Mouse (Mus musculus): ENCODE results near the gene Tom1l1. TPM values are rescaled to one million over a fixed set of nuclear protein-coding genes. Genes with fewer than 3 reads are reported as not detected.
"Not testable (repeated sequence)": the region's sequence is repeated elsewhere in the genome, so short reads cannot be mapped to it uniquely, and the experiment has no call there.

Gene Tom1l1
- 42.7 and 50.5 TPM in 2 replicates for polyA plus RNA-seq (2015; fragmentation: Nextera tagmentation; extraction: Ambion mirVana)

DNA sequence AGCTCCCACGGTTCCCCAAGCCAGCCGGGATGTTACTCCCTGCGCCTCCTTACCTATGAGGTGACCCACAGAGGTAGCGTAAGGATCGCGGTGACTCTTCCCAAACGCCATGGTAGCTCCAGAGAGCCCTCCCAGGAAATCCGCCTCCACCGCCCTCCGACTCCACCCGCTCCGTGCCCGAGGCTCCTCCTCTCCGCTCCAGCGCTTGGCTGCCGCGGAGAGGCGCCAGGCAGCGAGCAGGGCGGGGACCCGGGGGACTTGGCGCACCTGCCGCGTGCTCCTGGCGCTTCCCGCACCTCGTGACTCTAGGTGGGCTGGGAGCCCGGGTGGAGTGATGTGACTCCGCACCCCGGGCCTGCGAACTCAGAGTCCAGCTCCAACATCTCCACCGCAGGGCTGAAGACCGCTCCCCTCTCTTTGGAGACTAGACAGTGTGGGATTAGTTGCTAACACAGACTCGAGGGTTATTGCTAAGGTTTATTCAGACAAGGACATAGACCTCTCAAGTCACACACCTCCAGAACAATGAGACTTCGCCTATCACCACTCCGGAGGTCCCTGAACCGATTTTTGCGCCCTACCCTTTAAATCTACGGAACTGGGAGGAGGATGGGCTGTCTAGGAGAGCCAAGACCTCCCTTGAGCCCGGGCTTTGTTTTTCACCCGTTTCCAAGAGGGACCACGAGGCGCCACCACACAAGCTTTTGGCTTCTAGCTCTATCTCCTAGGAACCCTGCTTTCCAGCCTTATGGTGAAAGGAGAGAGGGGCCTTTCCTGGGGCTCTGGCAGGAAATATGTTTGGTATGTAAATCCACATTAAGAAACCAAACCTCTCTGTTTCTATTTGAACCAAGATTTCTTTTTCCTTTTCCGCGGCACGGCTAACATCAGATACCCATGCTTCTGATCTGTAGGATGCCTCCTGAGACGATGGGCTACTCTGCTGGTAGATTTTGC, at the start of gene Tom1l1:
TSS of gene Tom1l1 (minus strand) at position 907 of the 957 bp plus-strand sequence.
- no peaks in the 10 kb centered on the region for H3K27me3 ChIP-seq (replicated peaks)
- H3K4me2 ChIP-seq, result peak within 1 kb of the TSS; percentile 77
- peaks cover 12% of the 10 kb centered on the region; the same call in 1 of the 2 replicates for H3K4me1 ChIP-seq
- H3K4me3 ChIP-seq (replicated peaks), result peak within 1 kb of the TSS; percentile 57
- H3K9me3 ChIP-seq, result no peaks in the 10 kb centered on the region
- peak; percentile 95 for ATAC-seq (ENCODE audit: insufficient read depth, low FRiP score, low read depth)
- H3K9ac ChIP-seq, result peak within 1 kb of the TSS; percentile 14; the same call in 1 of the 2 replicates
- H3K27ac ChIP-seq, result peak within 1 kb of the TSS; percentile 55; the same call in 1 of the 2 replicates
- no peaks in the 10 kb centered on the region for H3K36me3 ChIP-seq
- WGBS, result 3% methylated on average over 47 of the region's 47 CpGs

DNA sequence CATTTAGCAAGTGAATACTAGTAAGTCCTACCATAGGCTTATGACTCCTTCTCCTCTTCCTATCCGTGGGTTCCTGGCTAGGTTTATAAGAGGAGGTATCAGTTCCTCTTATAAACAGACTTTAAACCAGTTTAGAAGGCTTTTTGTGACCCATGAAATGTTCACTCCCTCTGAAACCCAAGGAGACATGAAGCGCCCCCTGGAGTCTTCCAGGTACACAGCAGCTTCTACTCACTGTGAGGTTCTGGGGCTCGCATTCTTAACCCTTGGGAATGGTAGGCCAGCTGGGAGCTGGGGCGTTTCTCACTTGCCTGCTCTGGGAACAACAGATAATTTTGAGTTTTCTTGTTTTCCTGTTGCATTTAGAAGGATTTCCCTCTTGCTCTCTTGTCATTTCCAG, 45.4 kb upstream of the Tom1l1 start:
- no peaks in the 10 kb centered on the region for H3K4me1 ChIP-seq
- H3K36me3 ChIP-seq, result no peaks in the 10 kb centered on the region
- no peaks in the 10 kb centered on the region for H3K9me3 ChIP-seq
- H3K4me3 ChIP-seq (replicated peaks), result no peak overlapping the region
- 66% methylated on average over 4 of the region's 4 CpGs for WGBS
- H3K9ac ChIP-seq, result no peak overlapping the region
- H3K27me3 ChIP-seq (replicated peaks), result no peaks in the 10 kb centered on the region
- no peak overlapping the region for H3K27ac ChIP-seq
- ATAC-seq (ENCODE audit: insufficient read depth, low FRiP score, low read depth), result no peak
- H3K4me2 ChIP-seq, result no peak overlapping the region

DNA sequence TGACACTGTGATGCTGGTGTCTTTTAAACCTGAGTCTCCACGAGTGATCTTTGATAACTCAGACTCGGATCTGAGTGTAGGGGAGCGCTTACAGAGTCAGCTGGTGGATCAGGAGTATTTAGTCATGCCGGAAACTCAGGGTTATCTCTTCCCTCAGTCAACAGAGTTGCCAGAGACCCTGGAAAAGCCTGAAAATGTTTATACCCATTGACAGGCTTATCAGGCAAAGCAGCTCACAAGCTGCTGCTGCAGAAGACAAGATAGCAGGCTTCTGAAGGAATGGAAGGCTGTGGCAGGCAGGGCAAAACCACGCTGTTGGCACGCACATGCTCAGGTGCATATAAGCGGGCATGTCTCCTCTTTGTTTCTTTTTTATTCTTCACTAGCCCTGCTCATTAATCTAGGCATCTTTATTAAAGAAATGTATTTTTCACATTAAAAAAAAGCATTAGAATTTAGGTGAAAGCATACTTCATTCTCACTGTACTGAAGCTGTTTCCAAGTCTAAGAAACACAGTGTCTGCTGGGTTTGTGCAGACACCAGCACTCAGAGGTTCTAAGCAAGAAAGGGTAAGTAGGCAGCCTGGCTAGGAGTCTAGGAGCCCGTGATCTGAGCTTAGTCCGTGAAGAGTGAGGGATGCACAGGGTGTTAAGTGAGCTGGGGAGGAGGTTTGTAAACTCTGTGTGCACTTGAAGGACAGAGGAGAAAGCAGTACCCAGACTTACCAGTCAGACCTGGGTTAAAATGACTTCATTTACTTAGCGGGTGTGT, 39.4 kb upstream of the Tom1l1 start:
- Histone ChIP-seq H3K4me2 (no peak overlapping the region), H3K9ac (no peak overlapping the region), H3K27ac (no peak overlapping the region), H3K36me3 (no peaks in the 10 kb centered on the region), H3K4me3 (replicated peaks) (no peak overlapping the region), H3K4me1 (no peaks in the 10 kb centered on the region), H3K27me3 (replicated peaks) (no peaks in the 10 kb centered on the region), H3K9me3 (no peaks in the 10 kb centered on the region)
- ATAC-seq (ENCODE audit: insufficient read depth, low FRiP score, low read depth), result peak; percentile 92
- 38% methylated on average over 10 of the region's 10 CpGs for WGBS

DNA sequence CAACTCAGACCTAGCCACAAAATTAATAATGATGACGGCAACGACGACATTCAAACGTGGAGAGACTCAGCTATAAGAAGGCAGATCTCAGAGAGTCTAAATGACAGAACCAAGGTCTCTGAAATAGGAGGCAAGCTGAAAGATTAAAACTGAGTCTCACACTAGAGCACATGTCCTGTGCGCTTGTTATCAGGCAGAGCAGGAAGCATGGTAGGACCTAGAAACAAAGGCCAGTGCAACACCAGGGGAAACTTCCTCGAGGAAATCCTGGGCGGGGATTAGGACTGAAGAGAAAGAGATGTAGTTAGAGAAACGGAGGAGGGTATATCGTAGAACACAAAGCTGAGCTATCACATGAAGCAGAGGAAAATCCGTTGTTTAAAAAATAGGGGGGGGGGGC, 38.6 kb upstream of the Tom1l1 start:
- Histone ChIP-seq H3K9ac (no peak overlapping the region), H3K4me2 (no peak overlapping the region), H3K9me3 (no peaks in the 10 kb centered on the region), H3K36me3 (no peaks in the 10 kb centered on the region), H3K4me3 (replicated peaks) (no peak overlapping the region), H3K27me3 (replicated peaks) (no peaks in the 10 kb centered on the region), H3K27ac (no peak overlapping the region), H3K4me1 (no peaks in the 10 kb centered on the region)
- peak; percentile 66; the same call in 1 of the 2 replicates for ATAC-seq (ENCODE audit: insufficient read depth, low FRiP score, low read depth)
- WGBS, result 68% methylated on average over 10 of the region's 10 CpGs

DNA sequence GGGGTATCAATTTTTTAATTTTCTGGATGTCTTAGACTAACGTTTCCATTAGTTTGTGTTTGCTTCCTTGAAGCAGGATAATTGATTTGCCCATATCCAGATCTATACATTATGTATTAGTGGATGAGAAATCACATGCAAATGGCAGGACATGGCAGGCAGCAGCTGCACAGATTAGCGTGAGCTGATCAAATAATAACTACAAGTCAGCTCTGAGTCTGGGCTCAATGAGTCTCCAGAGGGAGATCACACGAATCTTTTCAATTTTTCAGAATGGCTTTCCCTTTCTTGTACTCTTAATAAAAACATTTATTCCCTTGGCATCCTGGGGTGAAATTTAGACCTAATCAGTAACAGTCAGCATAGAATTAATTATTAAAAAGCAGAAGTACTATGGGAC, 34.1 kb upstream of the Tom1l1 start:
- no peak overlapping the region for H3K9ac ChIP-seq
- no peaks in the 10 kb centered on the region for H3K4me1 ChIP-seq
- H3K4me3 ChIP-seq (replicated peaks), result no peak overlapping the region
- H3K27ac ChIP-seq, result no peak overlapping the region
- H3K4me2 ChIP-seq, result no peak overlapping the region
- no peaks in the 10 kb centered on the region for H3K27me3 ChIP-seq (replicated peaks)
- WGBS, result 65% methylated on average over 3 of the region's 3 CpGs
- no peak for ATAC-seq (ENCODE audit: insufficient read depth, low FRiP score, low read depth)
- H3K9me3 ChIP-seq, result no peaks in the 10 kb centered on the region
- H3K36me3 ChIP-seq, result no peaks in the 10 kb centered on the region

DNA sequence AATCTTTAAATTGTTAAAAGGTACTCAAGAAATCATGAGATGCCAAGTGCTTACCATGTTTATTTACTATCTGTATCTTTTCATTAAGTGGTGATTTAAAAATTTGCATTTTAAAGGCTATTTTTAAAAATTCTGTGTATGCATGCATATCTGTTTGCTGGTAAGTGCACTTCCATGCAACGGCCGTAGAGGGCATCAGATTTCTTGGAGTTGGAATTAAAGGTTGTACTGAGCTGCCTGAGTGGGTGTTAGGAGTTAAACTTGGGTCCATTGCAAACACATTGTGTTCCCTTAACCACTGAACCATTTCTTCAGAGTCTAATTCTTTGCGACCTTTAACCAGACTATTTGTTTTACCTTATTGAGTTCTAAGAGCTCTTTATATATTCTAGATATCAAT, 29.6 kb upstream of the Tom1l1 start:
- no peak for ATAC-seq (ENCODE audit: insufficient read depth, low FRiP score, low read depth)
- no peak overlapping the region for H3K4me3 ChIP-seq (replicated peaks)
- H3K9ac ChIP-seq, result no peak overlapping the region
- H3K36me3 ChIP-seq, result no peaks in the 10 kb centered on the region
- no peaks in the 10 kb centered on the region for H3K27me3 ChIP-seq (replicated peaks)
- no peak overlapping the region for H3K4me2 ChIP-seq
- H3K27ac ChIP-seq, result no peak overlapping the region
- H3K9me3 ChIP-seq, result no peaks in the 10 kb centered on the region
- WGBS, result 89% methylated on average over 3 of the region's 3 CpGs
- no peaks in the 10 kb centered on the region for H3K4me1 ChIP-seq

DNA sequence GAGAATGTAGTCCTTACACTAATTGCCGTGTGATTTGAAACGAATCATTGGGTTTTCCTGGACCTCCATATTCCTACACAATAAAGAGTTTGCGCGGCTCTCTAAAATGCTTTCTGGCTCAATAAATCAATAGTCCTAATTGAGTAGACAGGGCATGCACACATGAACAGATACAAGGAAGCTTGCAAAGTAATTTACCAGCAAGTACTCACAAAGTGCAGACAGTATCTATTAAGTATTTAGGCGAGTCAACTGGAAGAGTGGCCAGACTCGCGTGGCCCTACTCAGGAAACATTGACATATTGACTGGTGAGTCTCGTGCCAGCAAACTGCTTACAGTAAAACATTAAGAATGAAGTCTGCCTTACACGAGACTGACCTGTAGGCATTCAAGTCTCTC, 23.4 kb upstream of the Tom1l1 start:
- H3K9ac ChIP-seq, result no peak overlapping the region
- ATAC-seq (ENCODE audit: insufficient read depth, low FRiP score, low read depth), result no peak
- no peaks in the 10 kb centered on the region for H3K4me1 ChIP-seq
- no peaks in the 10 kb centered on the region for H3K9me3 ChIP-seq
- no peak overlapping the region for H3K4me2 ChIP-seq
- H3K27ac ChIP-seq, result no peak overlapping the region
- no peaks in the 10 kb centered on the region for H3K27me3 ChIP-seq (replicated peaks)
- H3K36me3 ChIP-seq, result no peaks in the 10 kb centered on the region
- 67% methylated on average over 9 of the region's 9 CpGs for WGBS
- H3K4me3 ChIP-seq (replicated peaks), result no peak overlapping the region

DNA sequence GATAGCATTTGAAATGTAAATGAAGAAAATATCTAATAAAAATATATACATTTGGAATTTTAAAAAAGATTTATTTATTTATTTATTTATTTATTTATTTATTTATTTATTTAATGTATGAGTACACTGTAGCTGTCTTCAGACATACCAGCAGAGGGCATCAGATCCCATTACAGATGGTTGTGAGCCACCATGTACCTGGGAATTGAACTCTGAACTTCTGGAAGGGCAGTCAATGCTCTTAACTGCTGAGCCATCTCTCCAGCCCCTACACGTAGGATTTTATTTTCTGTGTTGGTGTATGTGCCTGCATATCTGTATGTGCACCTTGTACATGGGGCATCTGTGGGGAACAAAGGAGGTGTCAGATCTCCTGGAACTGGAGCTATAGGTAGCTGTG, 19.0 kb upstream of the Tom1l1 start:
- H3K4me3 ChIP-seq (replicated peaks); H3K9ac ChIP-seq; H3K4me2 ChIP-seq; ATAC-seq (ENCODE audit: insufficient read depth, low FRiP score, low read depth); H3K4me1 ChIP-seq; H3K27me3 ChIP-seq (replicated peaks); H3K36me3 ChIP-seq; H3K9me3 ChIP-seq; H3K27ac ChIP-seq: not testable (repeated sequence)
- 93% methylated on average over 1 of the region's 1 CpGs for WGBS

DNA sequence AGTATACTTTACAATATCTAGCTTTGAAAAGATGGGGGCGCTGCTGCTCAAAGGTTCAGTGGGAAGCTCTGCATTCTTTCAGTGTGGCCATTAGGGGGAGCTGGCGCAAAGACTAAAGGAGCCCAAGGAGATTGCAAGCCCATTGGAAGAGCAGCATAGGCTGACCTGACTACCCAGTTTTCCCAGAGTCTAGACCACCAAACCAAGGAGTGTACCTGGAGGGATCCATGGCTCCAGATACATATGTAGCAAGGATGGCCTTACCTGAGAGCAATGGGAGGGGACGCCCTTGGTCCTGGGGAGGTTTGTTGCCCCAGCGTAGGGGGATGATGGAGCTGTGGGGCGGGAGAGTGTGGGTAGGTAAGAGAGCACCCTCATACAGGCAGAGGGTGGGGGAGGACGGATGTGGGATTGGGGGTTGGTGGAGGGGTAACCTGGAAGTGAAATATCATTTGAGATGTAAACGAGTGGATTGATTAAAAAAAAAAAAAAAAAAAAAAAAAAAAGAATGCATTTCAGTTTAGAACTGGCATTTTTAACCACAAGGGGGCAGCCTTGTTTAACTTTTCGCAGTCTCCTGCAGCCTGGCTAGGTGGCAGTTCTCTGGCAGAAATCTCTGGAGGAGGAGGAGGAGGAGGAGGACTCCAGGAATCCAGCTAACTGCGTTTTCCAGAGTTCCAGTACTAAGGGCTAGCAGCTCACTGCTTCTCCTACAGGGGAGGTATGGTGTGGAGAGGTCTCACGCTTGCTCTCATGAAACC, 9.5 kb upstream of the Tom1l1 start:
- Histone ChIP-seq H3K36me3 (no peaks in the 10 kb centered on the region), H3K4me3 (replicated peaks) (0 out of 2 replicates have a peak overlapping the region, but pooled peaks have one; percentile 5), H3K4me1 (0 out of 2 replicates have a peak, but pooled peaks cover 3% of the 10 kb centered on the region), H3K27me3 (replicated peaks) (no peaks in the 10 kb centered on the region), H3K9ac (no peak overlapping the region), H3K9me3 (no peaks in the 10 kb centered on the region), H3K4me2 (peak overlapping the region; percentile 45), H3K27ac (no peak overlapping the region)
- peak; percentile 71; the same call in 1 of the 2 replicates for ATAC-seq (ENCODE audit: insufficient read depth, low FRiP score, low read depth)
- WGBS, result 20% methylated on average over 10 of the region's 10 CpGs

DNA sequence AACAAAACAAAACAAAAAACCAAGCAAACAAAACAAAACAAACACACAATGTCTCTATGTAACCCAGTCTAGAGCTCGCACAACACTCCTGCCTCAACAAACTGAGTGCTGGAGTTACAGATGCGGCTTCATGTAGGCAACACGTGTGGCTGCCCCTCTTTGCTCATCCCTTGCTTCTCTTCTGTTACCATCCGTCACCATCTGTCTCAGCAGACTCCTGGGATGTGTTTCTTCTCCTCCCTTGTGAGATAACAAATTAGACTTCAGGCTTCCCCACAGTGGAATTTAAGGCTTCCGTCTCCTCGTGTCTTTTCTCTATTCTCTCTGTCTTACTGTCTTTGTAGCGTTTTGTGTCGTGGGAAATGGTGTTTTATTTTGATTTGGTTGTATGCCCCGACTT, 7.6 kb upstream of the Tom1l1 start:
- no peak for ATAC-seq (ENCODE audit: insufficient read depth, low FRiP score, low read depth)
- Histone ChIP-seq H3K27me3 (replicated peaks) (no peaks in the 10 kb centered on the region), H3K36me3 (no peaks in the 10 kb centered on the region), H3K4me2 (no peak overlapping the region), H3K27ac (no peak overlapping the region), H3K4me3 (replicated peaks) (no peak overlapping the region), H3K9ac (no peak overlapping the region), H3K4me1 (0 out of 2 replicates have a peak, but pooled peaks cover 3% of the 10 kb centered on the region), H3K9me3 (no peaks in the 10 kb centered on the region)
- 48% methylated on average over 9 of the region's 9 CpGs for WGBS

DNA sequence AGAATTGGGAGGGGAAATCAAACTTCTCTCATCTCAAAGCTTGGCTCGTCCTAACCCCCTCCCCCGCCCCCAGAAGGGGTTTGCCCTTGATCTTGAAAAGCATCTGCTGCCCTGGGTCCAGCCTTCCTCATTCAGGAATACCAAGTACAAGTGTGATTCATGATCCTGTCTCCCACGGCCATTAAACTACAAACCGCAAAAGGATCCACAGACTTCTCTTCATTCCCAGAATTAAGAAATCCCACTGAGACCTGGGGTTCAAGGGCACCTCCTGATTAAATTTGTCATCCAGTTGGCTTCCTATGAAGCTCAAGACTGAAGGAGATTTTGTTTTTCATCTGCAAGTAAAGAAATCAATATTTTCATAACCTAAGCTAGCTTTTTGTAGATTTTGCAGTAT, 6.0 kb upstream of the Tom1l1 start:
- Histone ChIP-seq H3K9ac (no peak overlapping the region), H3K36me3 (no peaks in the 10 kb centered on the region), H3K27me3 (replicated peaks) (no peaks in the 10 kb centered on the region), H3K9me3 (no peaks in the 10 kb centered on the region), H3K27ac (no peak overlapping the region), H3K4me2 (no peak overlapping the region), H3K4me3 (replicated peaks) (no peak overlapping the region), H3K4me1 (0 out of 2 replicates have a peak, but pooled peaks cover 3% of the 10 kb centered on the region)
- 46% methylated on average over 4 of the region's 4 CpGs for WGBS
- ATAC-seq (ENCODE audit: insufficient read depth, low FRiP score, low read depth), result no peak
